Mouse (Mus musculus) E14TG2a.4 (cell line): Measurements from ENCODE around the gene Arrdc5.

Experiments
- CTCF ChIP-seq: conservative IDR thresholded peaks from 2 replicates; pipeline ENCODE4 v1.5.1; 2014; ENCODE audit warnings: low read length
- NANOG ChIP-seq: IDR thresholded peaks from 2 replicates; pipeline ENCODE4 v1.6.1; 2014; ENCODE audit warnings: borderline replicate concordance, low read length, mixed read lengths

DNA sequence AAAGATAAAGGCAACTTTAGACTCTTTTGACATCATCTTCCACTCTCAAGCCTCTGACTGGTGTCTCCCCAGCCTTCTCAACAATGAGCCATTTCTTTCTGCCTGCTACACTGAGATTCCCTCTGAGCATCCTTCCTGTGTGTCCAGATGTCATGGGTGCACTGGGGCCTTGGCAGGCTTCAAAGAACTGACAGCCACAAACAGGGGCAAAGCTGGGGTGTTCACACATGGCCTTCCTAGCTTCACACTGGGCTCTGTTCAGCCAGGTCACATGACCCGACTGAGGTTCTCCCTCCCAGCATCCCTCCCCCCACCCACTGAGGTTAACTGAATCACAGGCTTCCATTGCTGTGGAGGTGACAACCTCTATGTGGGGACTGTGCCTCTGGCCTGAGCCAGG is 3.9 kb downstream of the Arrdc5 start:
- TF ChIP-seq CTCF (no peak), NANOG (no peak)
